Mouse (Mus musculus): ENCODE measurements around the gene Fam199x. TPM values are rescaled to one million over a fixed set of nuclear protein-coding genes. Genes with fewer than 3 reads are reported as not detected.
A peak's percentile ranks its signal among the peaks of the same experiment; 100 is the strongest.

Gene Fam199x
- total and polyA plus RNA-seq, 3 experiments = 0.53 to 5.2 (median 3.9) TPM

DNA sequence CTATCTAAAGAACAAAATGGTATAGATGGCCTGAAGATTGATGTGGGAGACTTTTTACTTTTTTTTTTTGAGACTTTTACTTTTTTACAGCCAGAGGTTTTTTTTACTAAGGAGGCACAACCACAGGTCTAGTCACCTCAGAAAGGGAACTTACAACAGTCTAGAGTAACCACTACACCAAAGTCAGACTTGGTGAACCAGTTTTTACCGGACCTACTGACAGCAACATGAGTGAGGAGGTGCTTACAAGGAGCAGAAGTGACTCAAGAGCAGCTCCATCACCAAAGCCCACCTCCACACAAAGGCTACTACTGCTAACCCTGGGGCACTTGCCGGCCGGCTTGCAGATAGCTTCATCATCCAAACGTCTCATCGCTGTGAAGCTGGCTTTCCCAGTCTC is 17.7 kb upstream of the Fam199x start:
- Histone ChIP-seq H3K4me1 (ENCODE audit: control insufficient read depth, insufficient read depth, low read length) (no peaks in the 10 kb centered on the region), H3K9ac (ENCODE audit: low read depth, low read length) (no peak overlapping the region), H3K4me3 (no peak overlapping the region), H3K27me3 (ENCODE audit: control insufficient read depth, insufficient read depth, low read length) (no peaks in the 10 kb centered on the region), H3K36me3 (ENCODE audit: control insufficient read depth, insufficient read depth, low read length) (no peaks in the 10 kb centered on the region), H3K27ac (no peak overlapping the region), H3K79me2 (replicated peaks; ENCODE audit: control insufficient read depth, insufficient read depth, low read length) (no peaks in the 10 kb centered on the region)
- no peak for TF ChIP-seq CTCF (IDR thresholded peaks at IDR 0.05)
- no peak for TF ChIP-seq POLR2A (IDR thresholded peaks at IDR 0.05; ENCODE audit: insufficient read depth, low read depth, low read length)
- TF ChIP-seq EP300 (IDR thresholded peaks at IDR 0.05; ENCODE audit: insufficient read depth, low read depth, low read length) = no peak
- WGBS = 87% methylated on average over 5 of the region's 5 CpGs
- intact Hi-C loops (cut with DNase I) = no loop called here
- DNase-seq = no peak

DNA sequence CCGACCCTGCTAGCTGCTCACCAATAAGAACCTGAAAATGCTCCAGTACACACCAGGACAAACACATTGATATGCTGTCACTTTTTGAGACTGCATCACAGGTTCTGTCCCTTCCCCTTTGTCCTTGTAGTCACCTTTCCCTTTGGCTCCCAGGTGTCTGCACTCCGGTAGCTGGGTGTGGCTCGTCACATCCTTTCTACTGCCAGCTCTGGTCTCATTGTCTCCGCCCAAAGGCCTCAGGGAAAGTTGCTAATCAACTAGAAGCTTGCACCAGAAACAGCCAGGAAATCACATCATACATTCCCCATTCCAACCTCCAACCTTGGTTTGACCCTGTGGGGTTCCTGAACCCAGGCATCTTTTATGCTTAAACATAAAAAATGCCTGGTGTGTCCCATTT is 15.1 kb upstream of the Fam199x start:
- H3K9ac ChIP-seq (ENCODE audit: low read depth, low read length) = no peak overlapping the region
- DNase-seq = no peak
- no peak overlapping the region for H3K27ac ChIP-seq
- H3K4me1 ChIP-seq (ENCODE audit: control insufficient read depth, insufficient read depth, low read length) = no peaks in the 10 kb centered on the region
- no peaks in the 10 kb centered on the region for H3K27me3 ChIP-seq (ENCODE audit: control insufficient read depth, insufficient read depth, low read length)
- H3K79me2 ChIP-seq (replicated peaks; ENCODE audit: control insufficient read depth, insufficient read depth, low read length) = no peaks in the 10 kb centered on the region
- no peak for TF ChIP-seq CTCF (IDR thresholded peaks at IDR 0.05)
- no peak for TF ChIP-seq POLR2A (IDR thresholded peaks at IDR 0.05; ENCODE audit: insufficient read depth, low read depth, low read length)
- TF ChIP-seq EP300 (IDR thresholded peaks at IDR 0.05; ENCODE audit: insufficient read depth, low read depth, low read length) = no peak
- no peak overlapping the region for H3K4me3 ChIP-seq
- intact Hi-C loops (cut with DNase I) = no loop called here
- WGBS = 45% methylated on average over 4 of the region's 4 CpGs
- H3K36me3 ChIP-seq (ENCODE audit: control insufficient read depth, insufficient read depth, low read length) = no peaks in the 10 kb centered on the region

DNA sequence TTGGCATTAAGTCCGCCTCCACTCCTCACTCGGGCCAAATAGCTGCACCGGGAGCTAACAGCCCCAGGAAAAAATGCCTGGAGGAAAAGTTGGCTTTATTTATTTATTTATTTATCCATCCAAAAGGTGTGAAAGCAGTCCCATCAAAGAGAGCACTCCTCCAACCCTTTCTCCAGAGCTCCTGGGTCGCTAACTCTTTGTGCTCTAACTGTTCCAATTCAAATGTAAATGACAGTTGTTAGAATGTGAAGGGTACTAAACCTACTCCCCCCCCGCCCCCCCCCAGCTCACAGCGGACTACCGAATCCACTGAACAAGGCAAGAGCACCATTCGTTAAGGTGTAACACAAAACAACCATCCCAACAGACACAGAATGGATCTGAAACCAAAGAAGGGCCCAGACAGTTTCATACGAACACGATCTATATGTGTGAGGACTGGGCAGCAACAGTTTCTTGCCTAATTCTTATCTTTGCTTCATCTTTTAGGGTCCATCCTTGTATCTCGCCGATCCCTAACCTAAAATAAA is 11.9 kb upstream of the Fam199x start:
- H3K27me3 ChIP-seq (ENCODE audit: control insufficient read depth, insufficient read depth, low read length) = no peaks in the 10 kb centered on the region
- H3K79me2 ChIP-seq (replicated peaks; ENCODE audit: control insufficient read depth, insufficient read depth, low read length) = no peaks in the 10 kb centered on the region
- peak overlapping the region; percentile 86 for H3K27ac ChIP-seq
- TF ChIP-seq POLR2A (IDR thresholded peaks at IDR 0.05; ENCODE audit: insufficient read depth, low read depth, low read length) (0 out of 2 replicates have a peak, but pooled peaks have one; percentile 37), CTCF (IDR thresholded peaks at IDR 0.05) (no peak)
- intact Hi-C loops (cut with DNase I) = loop anchor here (5.0 kb wide), 1 partner anchor 295 kb away; the partner anchor contains the start of gene Morf4l2
- DNase-seq = no peak
- peak overlapping the region; percentile 57 for H3K4me3 ChIP-seq
- WGBS = 14% methylated on average over 12 of the region's 12 CpGs
- no peaks in the 10 kb centered on the region for H3K4me1 ChIP-seq (ENCODE audit: control insufficient read depth, insufficient read depth, low read length)
- H3K36me3 ChIP-seq (ENCODE audit: control insufficient read depth, insufficient read depth, low read length) = no peaks in the 10 kb centered on the region
- peak overlapping the region; percentile 65 for H3K9ac ChIP-seq (ENCODE audit: low read depth, low read length)

DNA sequence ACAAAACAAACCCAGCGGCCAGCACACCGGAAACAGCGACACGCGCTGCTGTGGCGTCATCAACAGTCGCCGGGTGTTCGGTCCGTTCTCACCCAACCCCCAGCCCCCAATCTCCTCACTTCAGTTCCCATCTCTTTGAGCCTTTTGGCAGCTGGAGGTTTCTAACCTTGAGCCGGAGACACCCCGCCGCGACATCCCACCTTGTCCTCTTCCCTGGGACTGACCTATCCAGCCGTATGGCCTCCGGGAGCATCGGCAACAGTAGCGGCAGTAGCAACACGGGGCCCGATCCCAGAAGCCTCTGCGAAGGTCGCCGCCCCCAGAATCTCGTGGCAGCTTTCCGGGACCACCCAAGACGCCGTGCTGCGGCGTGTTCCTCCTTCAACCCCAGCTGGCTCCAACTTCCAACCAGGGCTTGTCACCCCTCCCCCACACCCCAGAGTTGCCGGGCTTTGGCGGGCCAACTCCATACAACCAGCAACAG is 11.4 kb upstream of the Fam199x start, which contains the start of gene Slc25a53:
Slc25a53 (minus strand) TSS at position 303 of the 484 bp plus-strand sequence.
- TF ChIP-seq EP300 (IDR thresholded peaks at IDR 0.05; ENCODE audit: insufficient read depth, low read depth, low read length) (no peak), POLR2A (IDR thresholded peaks at IDR 0.05; ENCODE audit: insufficient read depth, low read depth, low read length) (peak; percentile 10; the same call in 1 of the 2 replicates)
- Histone ChIP-seq H3K36me3 (ENCODE audit: control insufficient read depth, insufficient read depth, low read length) (no peaks in the 10 kb centered on the region), H3K4me1 (ENCODE audit: control insufficient read depth, insufficient read depth, low read length) (no peaks in the 10 kb centered on the region), H3K27me3 (ENCODE audit: control insufficient read depth, insufficient read depth, low read length) (no peaks in the 10 kb centered on the region), H3K4me3 (peak within 1 kb of the TSS; percentile 57), H3K79me2 (replicated peaks; ENCODE audit: control insufficient read depth, insufficient read depth, low read length) (no peaks in the 10 kb centered on the region), H3K9ac (ENCODE audit: low read depth, low read length) (peak within 1 kb of the TSS; percentile 65), H3K27ac (peak within 1 kb of the TSS; percentile 86)
- intact Hi-C loops (cut with DNase I) = loop anchor here (5.0 kb wide), 1 partner anchor 296 kb away; the partner anchor contains the start of gene Morf4l2
- peak; percentile 89 to 90 for DNase-seq
- 29% methylated on average over 31 of the region's 31 CpGs for WGBS

DNA sequence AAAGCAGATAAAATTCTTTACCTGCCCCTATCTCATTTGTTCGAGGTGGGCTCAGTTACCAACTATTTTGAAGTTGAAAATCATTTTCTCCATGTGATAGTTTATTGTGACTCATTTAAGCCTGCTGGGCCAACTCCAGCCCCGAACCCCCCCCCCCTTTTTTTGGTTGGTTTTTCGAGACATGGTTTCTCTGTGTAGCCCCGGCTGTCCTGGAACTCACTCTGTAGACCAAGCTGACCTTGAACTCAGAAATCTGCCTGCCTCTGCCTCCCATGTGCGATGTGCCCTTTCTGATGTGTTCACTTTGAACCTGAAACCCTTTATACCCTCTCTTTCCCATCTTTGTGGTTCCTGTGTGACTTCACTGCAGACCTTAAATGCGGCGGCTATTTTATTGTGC is 10.9 kb upstream of the Fam199x start:
- 38% methylated on average over 7 of the region's 7 CpGs for WGBS
- Histone ChIP-seq H3K4me3 (peak overlapping the region; percentile 57), H3K36me3 (ENCODE audit: control insufficient read depth, insufficient read depth, low read length) (no peaks in the 10 kb centered on the region), H3K27ac (peak overlapping the region; percentile 86), H3K27me3 (ENCODE audit: control insufficient read depth, insufficient read depth, low read length) (no peaks in the 10 kb centered on the region), H3K9ac (ENCODE audit: low read depth, low read length) (peak overlapping the region; percentile 54), H3K79me2 (replicated peaks; ENCODE audit: control insufficient read depth, insufficient read depth, low read length) (no peaks in the 10 kb centered on the region), H3K4me1 (ENCODE audit: control insufficient read depth, insufficient read depth, low read length) (no peaks in the 10 kb centered on the region)
- intact Hi-C loops (cut with DNase I) = loop anchor here (5.0 kb wide), 1 partner anchor 296 kb away; the partner anchor contains the start of gene Morf4l2
- TF ChIP-seq EP300 (IDR thresholded peaks at IDR 0.05; ENCODE audit: insufficient read depth, low read depth, low read length) = no peak
- TF ChIP-seq POLR2A (IDR thresholded peaks at IDR 0.05; ENCODE audit: insufficient read depth, low read depth, low read length) = no peak
- TF ChIP-seq CTCF (IDR thresholded peaks at IDR 0.05) = no peak
- no peak for DNase-seq

DNA sequence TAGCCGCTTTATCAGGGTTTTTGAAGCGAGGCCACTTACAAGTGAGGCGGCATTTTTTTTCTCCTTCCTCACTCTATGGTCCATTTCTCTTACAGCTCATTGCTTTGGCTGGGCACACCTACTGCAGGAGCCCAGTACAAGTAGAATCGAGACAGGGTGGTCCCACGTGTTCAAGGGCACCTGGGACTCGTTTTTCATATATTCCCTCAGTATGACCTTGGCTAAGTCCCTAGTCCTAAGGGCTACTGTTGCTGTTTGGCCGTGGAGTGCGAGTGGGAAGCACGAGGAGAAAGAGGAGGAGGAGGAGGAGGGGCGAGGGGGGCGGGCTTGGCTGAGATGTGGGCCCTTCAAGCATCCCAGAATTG is 352 bp upstream of the Fam199x start:
- intact Hi-C loops (cut with DNase I) = loop anchor here (5.0 kb wide), 1 partner anchor 877 kb away; the partner anchor contains the start of gene Tceal8
- DNase-seq = no peak
- WGBS = 13% methylated on average over 11 of the region's 11 CpGs
- peak overlapping the region; percentile 49 for H3K9ac ChIP-seq (ENCODE audit: low read depth, low read length)
- peak overlapping the region; percentile 71 for H3K4me3 ChIP-seq
- no peak overlapping the region; the same call in 1 of the 2 replicates for H3K27ac ChIP-seq
- no peaks in the 10 kb centered on the region for H3K36me3 ChIP-seq (ENCODE audit: control insufficient read depth, insufficient read depth, low read length)
- no peaks in the 10 kb centered on the region for H3K27me3 ChIP-seq (ENCODE audit: control insufficient read depth, insufficient read depth, low read length)
- H3K79me2 ChIP-seq (replicated peaks; ENCODE audit: control insufficient read depth, insufficient read depth, low read length) = no peaks in the 10 kb centered on the region; the same call in 1 of the 2 replicates
- H3K4me1 ChIP-seq (ENCODE audit: control insufficient read depth, insufficient read depth, low read length) = no peaks in the 10 kb centered on the region; the same call in 1 of the 2 replicates
- TF ChIP-seq CTCF (IDR thresholded peaks at IDR 0.05) (no peak), POLR2A (IDR thresholded peaks at IDR 0.05; ENCODE audit: insufficient read depth, low read depth, low read length) (no peak), EP300 (IDR thresholded peaks at IDR 0.05; ENCODE audit: insufficient read depth, low read depth, low read length) (no peak)

Measured in heart, adult 2 months (tissue).